Mouse (Mus musculus) stomach, embryonic 15.5 days (tissue): Measurements from ENCODE around the gene Rnf20. TPM values are rescaled to one million over a fixed set of nuclear protein-coding genes. Genes with fewer than 3 reads are reported as not detected.
A peak's percentile ranks its signal among the peaks of the same experiment; 100 is the strongest.

Experiments
- ATAC-seq: fragments of 200-750 bp; cut with Nextera tagmentation; 2 replicates; pipeline ENCODE4 v1.8.0; 2017; ENCODE audit warnings: low read depth, moderate number of reproducible peaks, moderate TSS enrichment; ENCODE audit not compliant: insufficient read depth, low FRiP score
- H3K27ac ChIP-seq: fragments of 300-500 bp; sonication (generic); 2 replicates; pipeline ENCODE4 v1.5.1; 2015; ENCODE audit warnings: mild to moderate bottlenecking, inconsistent platforms
- H3K27me3 ChIP-seq: fragments of 300-500 bp; sonication (generic); replicated peaks from 2 replicates; pipeline ENCODE4 v1.6.1; 2015; ENCODE audit warnings: inconsistent platforms
- H3K36me3 ChIP-seq: fragments of 300-500 bp; sonication (generic); 2 replicates; pipeline ENCODE4 v1.6.1; 2015; ENCODE audit warnings: inconsistent platforms
- H3K4me1 ChIP-seq: fragments of 300-500 bp; sonication (generic); 2 replicates; pipeline ENCODE4 v1.6.1; 2015; ENCODE audit warnings: inconsistent platforms
- H3K4me2 ChIP-seq: fragments of 300-500 bp; sonication (generic); 2 replicates; pipeline ENCODE4 v1.6.1; 2015; ENCODE audit warnings: mild to moderate bottlenecking, inconsistent platforms
- H3K4me3 ChIP-seq: fragments of 300-500 bp; sonication (generic); replicated peaks from 2 replicates; pipeline ENCODE4 v1.5.1; 2015; ENCODE audit warnings: inconsistent platforms
- H3K9ac ChIP-seq: fragments of 300-500 bp; sonication (generic); 2 replicates; pipeline ENCODE4 v1.6.1; 2015; ENCODE audit warnings: inconsistent platforms
- H3K9me3 ChIP-seq: fragments of 300-500 bp; sonication (generic); 2 replicates; pipeline ENCODE4 v1.6.1; 2016; ENCODE audit warnings: inconsistent platforms
- WGBS: fragments of 180-500 bp; shearing (Covaris S2); methylation state at CpG from one replicate; pipeline ENCODE4 v1.1.7; 2015; 5-methylcytosine and 5-hydroxymethylcytosine counted together
- polyA plus RNA-seq: library from polyadenylated mRNA; unstranded; fragments of >200 nt; fragmentation: Nextera tagmentation; extraction: Ambion mirVana; gene quantifications from 2 replicates; pipeline ENCODE4 v1.2.1, GENCODE M21; 2015

The Rnf20 gene
- polyA plus RNA-seq, 1 experiment from 2014 or later: 36.8 TPM

DNA sequence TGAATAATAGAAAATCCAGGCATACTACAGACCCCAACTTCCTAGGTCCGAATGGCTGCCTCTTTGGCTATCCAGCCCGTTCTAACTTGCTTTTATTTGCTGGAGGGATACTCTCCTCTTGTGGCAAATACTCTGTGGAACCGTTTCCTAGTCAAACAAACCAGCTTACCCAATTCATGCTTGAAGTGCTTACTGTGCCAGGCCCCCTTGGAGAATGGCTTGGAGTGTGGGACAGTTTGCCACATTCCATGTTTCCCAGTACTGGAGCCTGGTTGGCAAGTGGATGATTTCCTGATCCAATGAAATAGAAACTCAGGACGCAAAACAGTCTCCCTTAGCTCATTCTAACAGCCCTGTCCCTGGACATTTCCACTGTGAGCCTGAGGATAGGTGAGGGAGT lies 30.4 kb downstream of the Rnf20 start:
- H3K36me3 ChIP-seq: peaks cover 8% of the 10 kb centered on the region

DNA sequence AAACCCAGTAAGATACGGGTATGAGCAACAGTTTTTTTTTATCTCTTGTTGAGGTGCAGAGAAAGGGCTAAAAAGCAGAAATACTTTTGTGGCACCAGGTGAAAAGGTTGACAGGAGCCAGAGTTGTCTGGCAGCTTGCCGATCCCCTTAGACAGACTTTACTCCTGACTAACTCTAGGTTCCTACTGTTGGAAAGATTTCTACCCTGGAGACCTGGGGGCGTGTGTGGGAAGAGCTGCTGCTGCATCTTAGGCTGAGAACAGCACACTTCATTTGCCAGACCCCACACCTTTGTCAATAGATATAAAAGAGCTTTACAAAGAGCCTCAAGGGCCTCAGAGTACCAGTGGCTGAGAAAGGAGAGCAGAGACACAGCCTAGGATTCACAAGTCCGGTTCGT lies 33.0 kb downstream of the Rnf20 start:
- Histone ChIP-seq H3K27me3 (no peaks in the 10 kb centered on the region), H3K4me1 (no peaks in the 10 kb centered on the region), H3K27ac (no peak overlapping the region), H3K9me3 (no peaks in the 10 kb centered on the region), H3K9ac (no peak overlapping the region), H3K4me2 (no peak overlapping the region), H3K36me3 (peaks cover 8% of the 10 kb centered on the region; the same call in 1 of the 2 replicates), H3K4me3 (no peak overlapping the region)
- ATAC-seq: no peak
- WGBS: 84% methylated on average over 5 of the region's 5 CpGs

More for the DNA sequence above, 30.4 kb downstream of the Rnf20 start:
- Histone ChIP-seq H3K9ac (no peak overlapping the region), H3K9me3 (no peaks in the 10 kb centered on the region), H3K27ac (no peak overlapping the region), H3K27me3 (no peaks in the 10 kb centered on the region), H3K4me1 (no peaks in the 10 kb centered on the region), H3K4me3 (no peak overlapping the region), H3K4me2 (no peak overlapping the region)
- no peak for ATAC-seq
- WGBS: 86% methylated on average over 4 of the region's 4 CpGs

- H3K9me3 ChIP-seq: no peaks in the 10 kb centered on the region
- H3K4me2 ChIP-seq: no peak overlapping the region
- no peak overlapping the region for H3K27ac ChIP-seq
- ATAC-seq: no peak
- no peaks in the 10 kb centered on the region for H3K4me1 ChIP-seq
- H3K4me3 ChIP-seq: no peak overlapping the region
- 73% methylated on average over 6 of the region's 6 CpGs for WGBS
- no peaks in the 10 kb centered on the region for H3K36me3 ChIP-seq
- no peak overlapping the region for H3K9ac ChIP-seq
- no peaks in the 10 kb centered on the region for H3K27me3 ChIP-seq
Measured at GRCm38 (mm10) chr4:49676071-49676470, 44.3 kb downstream of the Rnf20 start.

DNA sequence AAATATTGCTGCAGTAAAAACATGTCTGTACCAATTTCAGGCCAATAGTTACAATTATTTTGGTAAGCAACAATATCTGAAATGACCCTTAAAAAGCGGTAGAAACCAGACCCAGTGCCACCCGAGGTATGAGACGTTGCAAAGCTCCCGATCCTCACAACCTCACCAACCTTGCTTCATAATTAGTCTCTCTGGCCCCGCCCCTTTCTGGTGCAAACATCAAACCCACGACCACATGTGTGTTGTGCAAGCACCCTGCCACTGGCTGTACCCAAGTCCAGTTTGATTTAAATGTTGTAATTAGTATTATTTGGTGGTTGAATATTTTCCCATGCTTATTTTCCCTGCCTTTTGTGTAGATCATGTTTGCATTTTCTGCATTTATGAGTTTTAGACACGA lies 45.0 kb downstream of the Rnf20 start:
- H3K4me1 ChIP-seq: no peaks in the 10 kb centered on the region
- no peak overlapping the region for H3K27ac ChIP-seq
- ATAC-seq: no peak
- H3K4me3 ChIP-seq: no peak overlapping the region
- no peaks in the 10 kb centered on the region for H3K36me3 ChIP-seq
- no peaks in the 10 kb centered on the region for H3K27me3 ChIP-seq
- 67% methylated on average over 7 of the region's 7 CpGs for WGBS
- no peaks in the 10 kb centered on the region for H3K9me3 ChIP-seq
- no peak overlapping the region for H3K9ac ChIP-seq
- H3K4me2 ChIP-seq: no peak overlapping the region

- no peaks in the 10 kb centered on the region for H3K9me3 ChIP-seq
- H3K36me3 ChIP-seq: no peaks in the 10 kb centered on the region
- H3K4me3 ChIP-seq: no peak overlapping the region
- H3K9ac ChIP-seq: no peak overlapping the region
- H3K27ac ChIP-seq: no peak overlapping the region
- no peak for ATAC-seq
- no peaks in the 10 kb centered on the region for H3K27me3 ChIP-seq
- H3K4me2 ChIP-seq: no peak overlapping the region
- no peaks in the 10 kb centered on the region for H3K4me1 ChIP-seq
- WGBS: 84% methylated on average over 11 of the region's 11 CpGs
Measured at GRCm38 (mm10) chr4:49680171-49680875, 48.5 kb downstream of the Rnf20 start.

- Histone ChIP-seq H3K9me3 (no peaks in the 10 kb centered on the region), H3K27me3 (no peaks in the 10 kb centered on the region), H3K4me3 (no peak within 1 kb of the TSS), H3K36me3 (no peaks in the 10 kb centered on the region), H3K4me1 (no peaks in the 10 kb centered on the region), H3K9ac (no peak within 1 kb of the TSS), H3K4me2 (no peak within 1 kb of the TSS), H3K27ac (no peak within 1 kb of the TSS)
- WGBS: 85% methylated on average over 13 of the region's 13 CpGs
- no peak for ATAC-seq
Measured at GRCm38 (mm10) chr4:49681812-49682211, 50.0 kb downstream of the Rnf20 start, which contains the start of gene Ppp3r2. Gene Ppp3r2, minus strand, starts transcription at chr4:49682024.

GRCm38 (mm10) chr4:49688594-49689288 lies 56.9 kb downstream of the Rnf20 start:
- Histone ChIP-seq H3K27ac (no peak overlapping the region), H3K9me3 (no peaks in the 10 kb centered on the region), H3K36me3 (no peaks in the 10 kb centered on the region), H3K27me3 (no peaks in the 10 kb centered on the region), H3K4me2 (no peak overlapping the region), H3K4me1 (no peaks in the 10 kb centered on the region), H3K4me3 (no peak overlapping the region), H3K9ac (no peak overlapping the region)
- 23% methylated on average over 9 of the region's 9 CpGs for WGBS
- no peak for ATAC-seq

DNA sequence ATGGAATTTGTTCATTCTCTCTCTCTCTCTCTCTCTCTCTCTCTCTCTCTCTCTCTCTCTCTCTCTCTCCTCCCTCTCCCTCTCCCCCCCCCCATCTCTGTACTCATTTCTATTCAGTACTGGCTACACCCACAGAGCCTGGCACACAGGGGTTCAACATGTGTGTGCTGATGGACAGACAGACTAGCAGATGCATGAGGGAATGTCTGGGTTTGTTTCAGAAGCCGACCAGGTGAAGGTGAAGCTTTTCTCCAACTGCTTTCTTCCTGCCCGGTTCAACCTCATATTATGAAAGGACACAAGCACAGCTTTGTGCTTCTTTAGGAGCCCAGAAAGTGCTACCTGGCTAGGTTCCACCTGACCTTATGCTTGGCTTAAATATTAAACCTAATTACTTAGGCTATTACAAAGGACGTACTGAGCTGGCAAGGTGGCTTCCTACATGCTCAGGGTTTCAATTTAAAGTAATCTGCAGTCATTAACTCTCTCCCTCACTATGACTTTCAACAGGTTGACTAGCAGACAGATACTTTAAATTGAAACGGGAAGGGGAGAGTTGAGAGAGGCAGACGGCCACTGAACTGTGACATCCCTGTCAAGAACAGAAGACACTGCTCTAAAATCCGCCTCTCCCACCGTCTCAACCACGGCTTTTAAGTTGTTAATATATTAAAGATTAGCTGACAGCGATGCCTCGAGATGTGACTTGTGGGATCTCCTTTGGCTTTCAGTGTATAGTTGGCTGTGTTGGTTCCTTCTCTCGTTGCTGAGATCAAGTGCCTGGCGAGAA lies 59.8 kb downstream of the Rnf20 start:
- Histone ChIP-seq H3K9ac (no peak overlapping the region), H3K27me3 (no peaks in the 10 kb centered on the region), H3K9me3 (no peaks in the 10 kb centered on the region), H3K36me3 (no peaks in the 10 kb centered on the region), H3K4me1 (no peaks in the 10 kb centered on the region), H3K4me2 (no peak overlapping the region), H3K4me3 (no peak overlapping the region), H3K27ac (no peak overlapping the region)
- WGBS: 47% methylated on average over 12 of the region's 12 CpGs
- peak; percentile 75; the same call in 1 of the 2 replicates for ATAC-seq

Other genes starting within 250 kb of the Rnf20 start
- gene Acnat2, start 223.9 kb upstream of the Rnf20 start, polyA plus RNA-seq: 0.23 TPM in 1 of 2 replicates, not detected in the other
- 1.7 and 2.3 TPM in 2 replicates for gene Acnat1, start 158.1 kb upstream of the Rnf20 start, polyA plus RNA-seq
- gene Baat, start 125.4 kb upstream of the Rnf20 start, polyA plus RNA-seq: 0.09 and 0.24 TPM in 2 replicates
- 85.6 and 91.3 TPM in 2 replicates for gene Mrpl50, start 110.9 kb upstream of the Rnf20 start, polyA plus RNA-seq
- 6.0 and 7.0 TPM in 2 replicates for gene Zfp189, start 110.8 kb upstream of the Rnf20 start, polyA plus RNA-seq
- 77.3 and 88.5 TPM in 2 replicates for gene Aldob, start 82.5 kb upstream of the Rnf20 start, polyA plus RNA-seq
- 26.7 and 29.2 TPM in 2 replicates for gene Tmem246, start 34.1 kb upstream of the Rnf20 start, polyA plus RNA-seq
- gene Ppp3r2, start 50.0 kb downstream of the Rnf20 start, polyA plus RNA-seq: 0.05 and 0.09 TPM in 2 replicates
- 1.3 and 2.1 TPM in 2 replicates for gene Grin3a, start 213.7 kb downstream of the Rnf20 start, polyA plus RNA-seq